Mouse (Mus musculus) heart, postnatal 36 days (tissue): ENCODE measurements around the gene Lat2. TPM values are rescaled to one million over a fixed set of nuclear protein-coding genes. Genes with fewer than 3 reads are reported as not detected.

Experiments used
- DNase-seq, 2 experiments: peaks; one replicate each; pipeline ENCODE4 v3.0.0; 2021 to 2022
- intact Hi-C: fragments of 180-260 bp; cut with DNase I; formaldehyde crosslinking; loops from one replicate; pipeline ENCODE4 v1.15.1; 2025
- total RNA-seq, 2 experiments: library from RNA; stranded (reverse); gene quantifications; 2 replicates each; pipeline ENCODE4 v1.2.3; 2021

Gene Lat2
- total RNA-seq, 2 experiments from 2014 or later, result 1.6 to 2.2 TPM

GRCm38 (mm10) chr5:134615380-134615779 lies 555 bp upstream of the Lat2 start:
- no peak for DNase-seq
- intact Hi-C loops, result loop anchor here (5.0 kb wide), 1 partner anchor 87 kb away; no protein-coding TSS in a partner anchor

- intact Hi-C loops, result no loop called here
- no peak for DNase-seq
Measured at GRCm38 (mm10) chr5:134614296-134614695, 529 bp downstream of the Lat2 start.

- no peak for DNase-seq
- intact Hi-C loops, result no loop called here
Measured at GRCm38 (mm10) chr5:134613727-134614126, 1.1 kb downstream of the Lat2 start.

- intact Hi-C loops, result no loop called here
- DNase-seq, result no peak
Measured at GRCm38 (mm10) chr5:134611810-134612521, 2.9 kb downstream of the Lat2 start.

GRCm38 (mm10) chr5:134609916-134610643 lies 4.7 kb downstream of the Lat2 start:
- no peak for DNase-seq
- intact Hi-C loops, result no loop called here

- no peak for DNase-seq
- intact Hi-C loops, result no loop called here
Measured at GRCm38 (mm10) chr5:134607121-134607520, 7.7 kb downstream of the Lat2 start.

GRCm38 (mm10) chr5:134606314-134606713 lies 8.5 kb downstream of the Lat2 start:
- intact Hi-C loops, result no loop called here
- no peak for DNase-seq

GRCm38 (mm10) chr5:134604376-134604775 lies 10.4 kb downstream of the Lat2 start:
- intact Hi-C loops, result no loop called here
- DNase-seq, result no peak

GRCm38 (mm10) chr5:134597711-134598110 lies 17.1 kb downstream of the Lat2 start:
- DNase-seq, result peak in 1 of 2 experiments; percentile 29
- intact Hi-C loops, result no loop called here

- intact Hi-C loops, result no loop called here
- no peak for DNase-seq
Measured at GRCm38 (mm10) chr5:134593093-134593492, 21.7 kb downstream of the Lat2 start.

- DNase-seq, result peak; percentile 28 to 49
- intact Hi-C loops, result no loop called here
Measured at GRCm38 (mm10) chr5:134592026-134592581, 22.7 kb downstream of the Lat2 start.

GRCm38 (mm10) chr5:134589900-134590299 lies 24.9 kb downstream of the Lat2 start:
- intact Hi-C loops, result no loop called here
- no peak for DNase-seq

- intact Hi-C loops, result loop anchor here (5.0 kb wide), 1 partner anchor 197 kb away; no protein-coding TSS in a partner anchor
- no peak for DNase-seq
Measured at GRCm38 (mm10) chr5:134584798-134585197, 30.0 kb downstream of the Lat2 start.

- intact Hi-C loops, result loop anchor here (2.0 to 5.0 kb wide), 2 partner anchors 89 to 197 kb away; no protein-coding TSS in a partner anchor
- DNase-seq, result no peak
Measured at GRCm38 (mm10) chr5:134583884-134584213, 31.0 kb downstream of the Lat2 start.

- no peak for DNase-seq
Measured at GRCm38 (mm10) chr5:134583006-134583883, 31.6 kb downstream of the Lat2 start.

GRCm38 (mm10) chr5:134582221-134582907 lies 32.5 kb downstream of the Lat2 start:
- DNase-seq, result peak; percentile 96 to 99
- intact Hi-C loops, result loop anchor here (1.0 to 5.0 kb wide), 3 partner anchors 74 to 195 kb away; no protein-coding TSS in a partner anchor

More at GRCm38 (mm10) chr5:134583006-134583883, 31.6 kb downstream of the Lat2 start:
- intact Hi-C loops, result loop anchor here (2.0 to 5.0 kb wide), 2 partner anchors 88 to 196 kb away; no protein-coding TSS in a partner anchor

- intact Hi-C loops, result loop anchor here (2.0 to 5.0 kb wide), 2 partner anchors 80 to 194 kb away; no protein-coding TSS in a partner anchor
Measured at GRCm38 (mm10) chr5:134581146-134581545, 33.7 kb downstream of the Lat2 start, which contains the start of gene Rfc2. Rfc2 (plus strand) TSS chr5:134581366.

GRCm38 (mm10) chr5:134579135-134579534 lies 35.7 kb downstream of the Lat2 start:
- intact Hi-C loops, result no loop called here
- DNase-seq, result no peak

More at GRCm38 (mm10) chr5:134581146-134581545, 33.7 kb downstream of the Lat2 start, which contains the start of gene Rfc2:
- no peak for DNase-seq

GRCm38 (mm10) chr5:134577534-134577933 lies 37.3 kb downstream of the Lat2 start:
- intact Hi-C loops, result no loop called here
- no peak for DNase-seq
